Mouse (Mus musculus): ENCODE results near the gene Prcc. TPM values are rescaled to one million over a fixed set of nuclear protein-coding genes. Genes with fewer than 3 reads are reported as not detected.

Prcc gene
- polyA plus RNA-seq, 1 experiment from 2014 or later = 14.2 TPM

- Histone ChIP-seq H3K9ac (no peak overlapping the region), H3K36me3 (ENCODE audit: insufficient read depth) (peaks cover 76% of the 10 kb centered on the region), H3K4me2 (no peak overlapping the region), H3K9me3 (ENCODE audit: low read depth, low read length) (no peaks in the 10 kb centered on the region), H3K4me1 (ENCODE audit: insufficient read depth) (no peaks in the 10 kb centered on the region), H3K27me3 (ENCODE audit: insufficient read depth, low read length) (no peaks in the 10 kb centered on the region), H3K4me3 (ENCODE audit: low read depth, low read length) (no peak overlapping the region), H3K27ac (ENCODE audit: low read depth) (no peak overlapping the region)
- peak; percentile 86 for TF ChIP-seq CTCF (IDR thresholded peaks at IDR 0.05; ENCODE audit: low read depth)
- ATAC-seq (ENCODE audit: insufficient read depth) (peak; percentile 36; the same call in 1 of the 2 replicates), DNase-seq (peak; percentile 84)
- 27% methylated on average over 3 of the region's 3 CpGs for WGBS
These were observed 25.6 kb downstream of the Prcc start for GRCm38 (mm10) chr3:87859813-87860212.

DNA sequence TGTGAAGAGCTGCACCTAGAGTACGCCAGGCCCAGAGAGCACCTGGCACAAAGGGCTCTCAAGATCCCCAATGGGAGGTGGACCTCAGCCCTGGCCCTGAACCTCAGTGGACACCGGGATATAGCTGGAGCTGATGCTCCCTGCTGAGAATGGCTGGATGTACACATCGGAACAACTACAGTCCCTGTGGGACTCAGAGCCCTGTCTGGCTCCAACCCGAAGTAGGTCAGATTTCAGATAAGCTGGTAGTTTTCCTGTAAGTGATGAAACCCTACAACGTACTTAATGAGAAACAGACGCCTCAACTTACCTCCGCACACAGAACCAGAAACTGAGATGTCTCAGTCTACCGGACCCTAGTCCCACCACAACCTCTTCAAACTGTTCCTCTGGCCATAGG, 27.7 kb downstream of the Prcc start:
- no peaks in the 10 kb centered on the region for H3K9me3 ChIP-seq (ENCODE audit: low read depth, low read length)
- WGBS = 88% methylated on average over 8 of the region's 8 CpGs
- DNase-seq = no peak
- no peaks in the 10 kb centered on the region for H3K4me1 ChIP-seq (ENCODE audit: insufficient read depth)
- H3K9ac ChIP-seq = no peak overlapping the region
- H3K4me3 ChIP-seq (ENCODE audit: low read depth, low read length) = no peak overlapping the region
- no peak for TF ChIP-seq CTCF (IDR thresholded peaks at IDR 0.05; ENCODE audit: low read depth)
- ATAC-seq (ENCODE audit: insufficient read depth) = no peak
- H3K4me2 ChIP-seq = no peak overlapping the region
- no peaks in the 10 kb centered on the region for H3K27me3 ChIP-seq (ENCODE audit: insufficient read depth, low read length)
- no peak overlapping the region for H3K27ac ChIP-seq (ENCODE audit: low read depth)
- peaks cover 60% of the 10 kb centered on the region for H3K36me3 ChIP-seq (ENCODE audit: insufficient read depth)

- H3K4me1 ChIP-seq (ENCODE audit: insufficient read depth) = no peaks in the 10 kb centered on the region
- H3K27me3 ChIP-seq (ENCODE audit: insufficient read depth, low read length) = no peaks in the 10 kb centered on the region
- no peak overlapping the region for H3K9ac ChIP-seq
- no peak overlapping the region for H3K4me2 ChIP-seq
- ATAC-seq (ENCODE audit: insufficient read depth) (no peak), DNase-seq (peak; percentile 36)
- H3K27ac ChIP-seq (ENCODE audit: low read depth) = no peak overlapping the region
- no peak overlapping the region for H3K4me3 ChIP-seq (ENCODE audit: low read depth, low read length)
- H3K9me3 ChIP-seq (ENCODE audit: low read depth, low read length) = no peaks in the 10 kb centered on the region
- no peak for TF ChIP-seq CTCF (IDR thresholded peaks at IDR 0.05; ENCODE audit: low read depth)
- 76% methylated on average over 8 of the region's 8 CpGs for WGBS
- H3K36me3 ChIP-seq (ENCODE audit: insufficient read depth) = peaks cover 43% of the 10 kb centered on the region
These were observed 29.5 kb downstream of the Prcc start for GRCm38 (mm10) chr3:87855936-87856335.

- DNase-seq (peak; percentile 74), ATAC-seq (ENCODE audit: insufficient read depth) (peak; percentile 55; the same call in 1 of the 2 replicates)
- Histone ChIP-seq H3K4me1 (ENCODE audit: insufficient read depth) (no peaks in the 10 kb centered on the region), H3K36me3 (ENCODE audit: insufficient read depth) (peaks cover 34% of the 10 kb centered on the region), H3K4me2 (no peak overlapping the region), H3K9ac (no peak overlapping the region), H3K9me3 (ENCODE audit: low read depth, low read length) (no peaks in the 10 kb centered on the region), H3K4me3 (ENCODE audit: low read depth, low read length) (no peak overlapping the region), H3K27me3 (ENCODE audit: insufficient read depth, low read length) (no peaks in the 10 kb centered on the region), H3K27ac (ENCODE audit: low read depth) (no peak overlapping the region)
- 34% methylated on average over 7 of the region's 7 CpGs for WGBS
- TF ChIP-seq CTCF (IDR thresholded peaks at IDR 0.05; ENCODE audit: low read depth) = no peak
These were observed 30.4 kb downstream of the Prcc start for GRCm38 (mm10) chr3:87854795-87855568.

- Histone ChIP-seq H3K4me3 (ENCODE audit: low read depth, low read length) (no peak overlapping the region), H3K9me3 (ENCODE audit: low read depth, low read length) (no peaks in the 10 kb centered on the region), H3K36me3 (ENCODE audit: insufficient read depth) (no peaks in the 10 kb centered on the region), H3K9ac (no peak overlapping the region), H3K27ac (ENCODE audit: low read depth) (no peak overlapping the region), H3K27me3 (ENCODE audit: insufficient read depth, low read length) (no peaks in the 10 kb centered on the region), H3K4me2 (no peak overlapping the region), H3K4me1 (ENCODE audit: insufficient read depth) (no peaks in the 10 kb centered on the region)
- ATAC-seq (ENCODE audit: insufficient read depth) (no peak), DNase-seq (no peak)
- no peak for TF ChIP-seq CTCF (IDR thresholded peaks at IDR 0.05; ENCODE audit: low read depth)
- 77% methylated on average over 14 of the region's 14 CpGs for WGBS
These were observed 36.3 kb downstream of the Prcc start for GRCm38 (mm10) chr3:87849117-87849516.

DNA sequence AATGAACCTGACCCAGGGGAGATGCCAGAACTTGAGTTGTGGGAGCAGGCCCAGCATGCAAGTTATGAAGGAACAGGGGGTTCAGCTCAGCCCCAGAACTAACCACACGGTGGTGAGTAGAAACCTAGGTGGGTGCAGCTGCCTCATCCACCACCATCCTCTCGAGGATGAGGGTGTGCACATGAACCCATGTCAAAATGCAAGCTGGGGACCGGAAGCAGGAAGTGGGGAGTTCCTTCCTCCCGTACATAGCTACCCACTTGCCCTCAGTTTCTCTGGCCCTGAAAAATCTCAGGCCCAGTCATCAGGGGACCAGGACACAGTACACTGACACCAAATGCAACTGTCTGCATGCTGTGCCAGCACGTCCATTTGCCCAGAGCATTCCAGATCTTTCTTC, 37.7 kb downstream of the Prcc start:
- Histone ChIP-seq H3K36me3 (ENCODE audit: insufficient read depth) (no peaks in the 10 kb centered on the region), H3K9me3 (ENCODE audit: low read depth, low read length) (no peaks in the 10 kb centered on the region), H3K4me1 (ENCODE audit: insufficient read depth) (no peaks in the 10 kb centered on the region), H3K27me3 (ENCODE audit: insufficient read depth, low read length) (no peaks in the 10 kb centered on the region), H3K4me3 (ENCODE audit: low read depth, low read length) (no peak overlapping the region), H3K4me2 (no peak overlapping the region), H3K27ac (ENCODE audit: low read depth) (no peak overlapping the region), H3K9ac (no peak overlapping the region)
- no peak for TF ChIP-seq CTCF (IDR thresholded peaks at IDR 0.05; ENCODE audit: low read depth)
- DNase-seq (no peak), ATAC-seq (ENCODE audit: insufficient read depth) (no peak)
- 67% methylated on average over 5 of the region's 5 CpGs for WGBS

DNA sequence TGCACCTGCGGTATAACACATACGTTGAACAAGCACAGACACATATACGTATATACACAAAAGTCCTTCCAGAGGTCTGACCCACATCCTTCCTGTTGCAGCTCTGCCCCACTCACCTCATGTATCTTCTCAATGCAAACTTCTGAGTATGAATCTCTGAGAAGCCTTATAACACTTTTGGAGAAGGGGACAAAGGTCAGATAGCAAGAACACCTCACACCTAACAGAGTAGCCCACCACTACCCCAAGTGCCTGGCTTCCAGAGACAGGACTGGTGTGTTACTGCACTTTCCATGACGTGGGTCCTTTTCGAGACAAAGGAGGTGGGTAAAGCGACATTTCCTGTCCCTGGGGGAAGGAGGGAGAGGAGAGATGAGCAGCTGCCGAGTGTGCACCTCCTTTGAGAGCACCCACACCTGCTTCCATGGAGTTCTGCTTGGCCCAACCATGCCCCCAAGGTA, 38.7 kb downstream of the Prcc start, which contains the start of gene Sh2d2a:
Gene Sh2d2a, plus strand, starts transcription at position 106 of the 461 bp plus-strand sequence.
- DNase-seq = no peak
- no peak for ATAC-seq (ENCODE audit: insufficient read depth)
- no peak within 1 kb of the TSS for H3K27ac ChIP-seq (ENCODE audit: low read depth)
- WGBS = 63% methylated on average over 7 of the region's 7 CpGs
- no peak within 1 kb of the TSS for H3K9ac ChIP-seq
- no peaks in the 10 kb centered on the region for H3K4me1 ChIP-seq (ENCODE audit: insufficient read depth)
- no peak within 1 kb of the TSS for H3K4me3 ChIP-seq (ENCODE audit: low read depth, low read length)
- H3K9me3 ChIP-seq (ENCODE audit: low read depth, low read length) = no peaks in the 10 kb centered on the region
- TF ChIP-seq CTCF (IDR thresholded peaks at IDR 0.05; ENCODE audit: low read depth) = no peak
- no peaks in the 10 kb centered on the region for H3K36me3 ChIP-seq (ENCODE audit: insufficient read depth)
- no peak within 1 kb of the TSS for H3K4me2 ChIP-seq
- H3K27me3 ChIP-seq (ENCODE audit: insufficient read depth, low read length) = no peaks in the 10 kb centered on the region
